Mouse (Mus musculus): ENCODE measurements around the gene Brms1. TPM values are rescaled to one million over a fixed set of nuclear protein-coding genes. Genes with fewer than 3 reads are reported as not detected.

Brms1 gene
- polyA plus RNA-seq, 1 experiment from 2014 or later = 27.5 TPM

- Histone ChIP-seq H3K4me2 (ENCODE audit: low read length) (peak within 1 kb of the TSS; percentile 96), H3K27me3 (ENCODE audit: control insufficient read depth, insufficient read depth, low read length) (peaks cover 6% of the 10 kb centered on the region; the same call in 1 of the 2 replicates), H3K4me1 (ENCODE audit: control insufficient read depth in 2 of 2, insufficient read depth in 2 of 2, low read length in 2 of 2) (peaks cover 28 to 37% of the 10 kb centered on the region in 2 experiments), H3K9ac (ENCODE audit: low read length) (peak within 1 kb of the TSS; percentile 80), H3K36me3 (ENCODE audit: control insufficient read depth, insufficient read depth, low read length) (no peaks in the 10 kb centered on the region), H3K4me3 (ENCODE audit: control insufficient read depth in 1 of 2, insufficient read depth in 1 of 2, low read depth in 1 of 2, low read length in 2 of 2) (peak within 1 kb of the TSS; percentile 54), H3K9me3 (ENCODE audit: control insufficient read depth, low read length) (no peaks in the 10 kb centered on the region), H3K27ac (replicated peaks in 1 of 2; ENCODE audit: control insufficient read depth in 1 of 2, insufficient read depth in 1 of 2, low read depth in 2 of 2, low read length in 2 of 2) (peak within 1 kb of the TSS; percentile 14 to 79)
- 1% methylated on average over 54 of the region's 56 CpGs for WGBS
- ATAC-seq (ENCODE audit: insufficient number of reproducible peaks, insufficient read depth, low FRiP score, low read depth) = peak; percentile 77
Observed at GRCm38 (mm10) chr19:5067867-5068569, 26.9 kb downstream of the Brms1 start, which contains the start of gene Cd248. Gene Cd248 (plus strand): TSS chr19:5068078.

GRCm38 (mm10) chr19:5068570-5069234 is 27.5 kb downstream of the Brms1 start:
- peak overlapping the region; percentile 80 for H3K9ac ChIP-seq (ENCODE audit: low read length)
- peak overlapping the region; percentile 54 for H3K4me3 ChIP-seq (ENCODE audit: control insufficient read depth in 1 of 2, insufficient read depth in 1 of 2, low read depth in 1 of 2, low read length in 2 of 2)
- H3K27ac ChIP-seq (replicated peaks in 1 of 2; ENCODE audit: control insufficient read depth in 1 of 2, insufficient read depth in 1 of 2, low read depth in 2 of 2, low read length in 2 of 2) = peak overlapping the region in 1 of 2 experiments; percentile 79; a peak in 1 of 4 replicates
- WGBS = 42% methylated on average over 21 of the region's 21 CpGs
- H3K4me1 ChIP-seq (ENCODE audit: control insufficient read depth in 2 of 2, insufficient read depth in 2 of 2, low read length in 2 of 2) = peaks cover 28 to 37% of the 10 kb centered on the region in 2 experiments
- no peak for ATAC-seq (ENCODE audit: insufficient number of reproducible peaks, insufficient read depth, low FRiP score, low read depth)
- peaks cover 6% of the 10 kb centered on the region for H3K27me3 ChIP-seq (ENCODE audit: control insufficient read depth, insufficient read depth, low read length)
- peak overlapping the region; percentile 96 for H3K4me2 ChIP-seq (ENCODE audit: low read length)
- no peaks in the 10 kb centered on the region for H3K9me3 ChIP-seq (ENCODE audit: control insufficient read depth, low read length)
- no peaks in the 10 kb centered on the region for H3K36me3 ChIP-seq (ENCODE audit: control insufficient read depth, insufficient read depth, low read length)

- Histone ChIP-seq H3K27ac (replicated peaks in 1 of 2; ENCODE audit: control insufficient read depth in 1 of 2, insufficient read depth in 1 of 2, low read depth in 2 of 2, low read length in 2 of 2) (no peak overlapping the region), H3K4me1 (ENCODE audit: control insufficient read depth in 2 of 2, insufficient read depth in 2 of 2, low read length in 2 of 2) (peaks cover 28 to 37% of the 10 kb centered on the region in 2 experiments), H3K4me2 (ENCODE audit: low read length) (peak overlapping the region; percentile 96; the same call in 1 of the 2 replicates), H3K27me3 (ENCODE audit: control insufficient read depth, insufficient read depth, low read length) (peaks cover 12% of the 10 kb centered on the region), H3K36me3 (ENCODE audit: control insufficient read depth, insufficient read depth, low read length) (no peaks in the 10 kb centered on the region), H3K9me3 (ENCODE audit: control insufficient read depth, low read length) (no peaks in the 10 kb centered on the region), H3K4me3 (ENCODE audit: control insufficient read depth in 1 of 2, insufficient read depth in 1 of 2, low read depth in 1 of 2, low read length in 2 of 2) (no peak overlapping the region), H3K9ac (ENCODE audit: low read length) (no peak overlapping the region)
- WGBS = 80% methylated on average over 5 of the region's 5 CpGs
- no peak for ATAC-seq (ENCODE audit: insufficient number of reproducible peaks, insufficient read depth, low FRiP score, low read depth)
Observed at GRCm38 (mm10) chr19:5069486-5069885, 28.3 kb downstream of the Brms1 start.

- Histone ChIP-seq H3K27ac (replicated peaks in 1 of 2; ENCODE audit: control insufficient read depth in 1 of 2, insufficient read depth in 1 of 2, low read depth in 2 of 2, low read length in 2 of 2) (no peak overlapping the region), H3K9ac (ENCODE audit: low read length) (no peak overlapping the region), H3K4me3 (ENCODE audit: control insufficient read depth in 1 of 2, insufficient read depth in 1 of 2, low read depth in 1 of 2, low read length in 2 of 2) (no peak overlapping the region), H3K36me3 (ENCODE audit: control insufficient read depth, insufficient read depth, low read length) (no peaks in the 10 kb centered on the region), H3K9me3 (ENCODE audit: control insufficient read depth, low read length) (no peaks in the 10 kb centered on the region), H3K4me2 (ENCODE audit: low read length) (peak overlapping the region; percentile 11; the same call in 1 of the 2 replicates), H3K4me1 (ENCODE audit: control insufficient read depth in 2 of 2, insufficient read depth in 2 of 2, low read length in 2 of 2) (peaks cover 28 to 37% of the 10 kb centered on the region in 2 experiments), H3K27me3 (ENCODE audit: control insufficient read depth, insufficient read depth, low read length) (peaks cover 12% of the 10 kb centered on the region)
- no peak for ATAC-seq (ENCODE audit: insufficient number of reproducible peaks, insufficient read depth, low FRiP score, low read depth)
- WGBS = 77% methylated on average over 7 of the region's 7 CpGs
Observed at GRCm38 (mm10) chr19:5069978-5070377, 28.8 kb downstream of the Brms1 start.

GRCm38 (mm10) chr19:5071077-5071476 is 29.9 kb downstream of the Brms1 start:
- Histone ChIP-seq H3K4me3 (ENCODE audit: control insufficient read depth in 1 of 2, insufficient read depth in 1 of 2, low read depth in 1 of 2, low read length in 2 of 2) (peak overlapping the region in 1 of 2 experiments; percentile 49; a peak in 1 of 4 replicates), H3K9me3 (ENCODE audit: control insufficient read depth, low read length) (no peaks in the 10 kb centered on the region), H3K4me2 (ENCODE audit: low read length) (peak overlapping the region; percentile 89), H3K4me1 (ENCODE audit: control insufficient read depth in 2 of 2, insufficient read depth in 2 of 2, low read length in 2 of 2) (peaks cover 28 to 37% of the 10 kb centered on the region in 2 experiments), H3K27ac (replicated peaks in 1 of 2; ENCODE audit: control insufficient read depth in 1 of 2, insufficient read depth in 1 of 2, low read depth in 2 of 2, low read length in 2 of 2) (0 out of 4 replicates have a peak overlapping the region, but pooled peaks of 1 of the 2 experiments have one; percentile 25), H3K9ac (ENCODE audit: low read length) (peak overlapping the region; percentile 64), H3K27me3 (ENCODE audit: control insufficient read depth, insufficient read depth, low read length) (peaks cover 12% of the 10 kb centered on the region), H3K36me3 (ENCODE audit: control insufficient read depth, insufficient read depth, low read length) (no peaks in the 10 kb centered on the region)
- 21% methylated on average over 11 of the region's 11 CpGs for WGBS
- ATAC-seq (ENCODE audit: insufficient number of reproducible peaks, insufficient read depth, low FRiP score, low read depth) = no peak

- Histone ChIP-seq H3K27me3 (ENCODE audit: control insufficient read depth, insufficient read depth, low read length) (peaks cover 12% of the 10 kb centered on the region), H3K36me3 (ENCODE audit: control insufficient read depth, insufficient read depth, low read length) (no peaks in the 10 kb centered on the region), H3K4me2 (ENCODE audit: low read length) (peak overlapping the region; percentile 89), H3K9ac (ENCODE audit: low read length) (peak overlapping the region; percentile 64), H3K27ac (replicated peaks in 1 of 2; ENCODE audit: control insufficient read depth in 1 of 2, insufficient read depth in 1 of 2, low read depth in 2 of 2, low read length in 2 of 2) (peak overlapping the region; percentile 25 to 47; a peak in 2 of 4 replicates), H3K9me3 (ENCODE audit: control insufficient read depth, low read length) (no peaks in the 10 kb centered on the region), H3K4me1 (ENCODE audit: control insufficient read depth in 2 of 2, insufficient read depth in 2 of 2, low read length in 2 of 2) (peaks cover 28 to 36% of the 10 kb centered on the region in 2 experiments), H3K4me3 (ENCODE audit: control insufficient read depth in 1 of 2, insufficient read depth in 1 of 2, low read depth in 1 of 2, low read length in 2 of 2) (peak overlapping the region; percentile 36 to 49)
- WGBS = 1% methylated on average over 40 of the region's 40 CpGs
- ATAC-seq (ENCODE audit: insufficient number of reproducible peaks, insufficient read depth, low FRiP score, low read depth) = peak; percentile 60
Observed at GRCm38 (mm10) chr19:5071545-5072369, 30.6 kb downstream of the Brms1 start.
